Mouse (Mus musculus) testis, postnatal 10 days (tissue): ENCODE measurements at regions not wholly inside any gene's neighbourhood (a gene's known extent, or its start where the extent isn't known, plus 50 kb on each side); places are given as distances from the start of the nearest gene placed in this dataset.

ENCODE experiments used
- DNase-seq: peaks from one replicate; pipeline ENCODE4 v3.0.0; 2021; ENCODE audit warnings: low spot score

- DNase-seq, result no peak
Measured at GRCm38 (mm10) chr19:15851622-15852021, 95.5 kb downstream of the Psat1 start.

GRCm38 (mm10) chr19:15850722-15851121, 96.4 kb downstream of the Psat1 start:
- no peak for DNase-seq

- DNase-seq, result no peak
Measured at GRCm38 (mm10) chr19:15849235-15849634, 97.9 kb downstream of the Psat1 start.

DNA sequence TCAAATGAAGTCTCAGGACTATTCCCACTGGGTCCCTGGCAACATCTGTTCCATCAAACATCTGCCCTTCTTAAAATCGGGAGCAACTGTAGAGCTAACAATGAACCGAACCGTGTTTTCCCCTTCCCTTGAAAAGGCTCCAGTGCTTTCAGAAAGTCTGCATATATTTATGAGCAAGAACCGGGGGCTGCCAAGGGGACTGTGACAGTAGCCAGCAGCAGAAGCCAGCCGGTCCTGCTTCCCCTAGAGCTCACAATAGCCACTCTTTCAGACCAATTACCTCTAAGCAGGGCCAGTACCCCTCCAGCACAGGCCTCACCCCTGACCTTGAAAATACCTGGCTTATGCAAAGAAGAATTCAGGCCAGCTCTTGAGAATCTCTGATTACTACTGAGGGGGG, 108.8 kb downstream of the Psat1 start:
- DNase-seq, result no peak

DNA sequence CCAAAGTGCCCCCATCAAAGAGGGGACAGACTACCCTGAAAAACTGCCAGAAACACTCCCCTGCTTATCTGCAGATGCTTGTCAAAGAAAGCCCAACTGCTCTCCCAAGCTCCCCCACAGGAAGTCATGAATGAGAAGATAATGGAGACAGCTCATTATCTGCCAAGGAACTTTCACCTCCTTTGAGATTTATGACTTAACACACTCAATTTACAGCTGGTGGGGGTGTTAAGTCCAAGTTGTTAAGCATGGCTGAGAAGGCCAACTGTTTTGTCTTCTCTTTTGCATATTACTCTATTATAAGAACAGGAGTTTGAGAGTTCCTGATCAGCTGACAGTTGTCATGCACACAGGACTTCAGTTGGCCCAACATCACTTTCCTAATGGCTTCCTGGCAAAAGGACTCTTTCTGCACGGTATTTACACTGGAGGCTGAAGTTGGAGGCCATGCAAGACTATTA, 109.4 kb downstream of the Psat1 start:
- no peak for DNase-seq

- no peak for DNase-seq
Measured at GRCm38 (mm10) chr19:15836956-15837714, 110.0 kb downstream of the Psat1 start.

DNA sequence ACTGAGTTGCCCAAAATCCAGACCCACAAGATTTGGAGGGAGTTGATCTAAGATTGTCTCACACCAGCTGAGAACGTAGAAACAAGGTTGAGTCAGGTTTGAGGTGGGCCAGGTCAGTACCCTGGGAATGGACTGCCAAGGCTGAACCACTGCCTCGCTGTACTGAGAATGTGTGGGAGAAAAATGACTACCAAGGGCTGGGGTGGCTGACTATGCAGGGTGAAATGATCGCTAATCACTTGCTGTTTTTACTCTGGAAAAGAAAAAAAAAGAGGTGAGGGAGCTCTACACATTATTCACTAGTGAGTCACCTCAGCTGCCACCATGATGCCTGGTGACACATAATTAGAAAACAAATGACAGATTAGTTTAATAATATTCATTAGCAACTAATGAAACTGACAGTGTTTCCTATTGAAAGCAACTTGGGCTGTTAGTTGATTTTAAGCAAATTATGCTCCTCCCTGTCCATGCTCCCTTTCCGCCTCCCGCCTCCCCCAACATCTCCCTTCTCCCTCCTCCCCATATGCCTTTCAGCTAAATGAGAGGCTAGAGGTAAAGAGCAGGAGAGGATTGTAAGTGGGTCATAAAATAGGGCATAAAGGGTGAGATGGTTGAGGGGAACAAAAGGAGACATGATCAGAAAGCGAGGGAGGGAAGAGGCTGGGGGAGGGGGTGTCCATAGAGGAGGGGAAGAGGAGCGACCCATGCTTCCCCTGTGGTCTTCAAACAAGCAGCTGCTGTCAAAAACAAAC, 110.8 kb downstream of the Psat1 start:
- DNase-seq, result no peak

DNA sequence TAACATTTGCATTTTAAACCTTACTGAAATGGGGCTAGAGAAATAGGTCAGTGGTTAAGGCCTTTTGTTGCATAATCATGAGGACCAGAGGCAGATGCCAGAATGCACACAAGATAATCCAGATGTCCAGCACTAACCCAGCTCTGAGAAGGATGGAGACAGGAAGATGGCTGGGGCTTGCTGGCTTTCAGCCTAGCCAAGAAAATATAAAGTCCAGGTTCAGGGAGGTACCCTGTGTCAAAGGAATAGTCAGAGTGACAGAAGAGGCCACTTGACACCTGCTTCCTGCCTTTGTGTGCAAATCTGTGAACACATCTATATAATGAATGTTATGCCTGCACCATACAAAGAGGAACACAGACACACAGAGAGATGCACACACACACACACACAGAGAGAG, 116.8 kb downstream of the Psat1 start:
- no peak for DNase-seq

GRCm38 (mm10) chr19:15829158-15829557, 118.0 kb downstream of the Psat1 start:
- DNase-seq, result no peak

DNA sequence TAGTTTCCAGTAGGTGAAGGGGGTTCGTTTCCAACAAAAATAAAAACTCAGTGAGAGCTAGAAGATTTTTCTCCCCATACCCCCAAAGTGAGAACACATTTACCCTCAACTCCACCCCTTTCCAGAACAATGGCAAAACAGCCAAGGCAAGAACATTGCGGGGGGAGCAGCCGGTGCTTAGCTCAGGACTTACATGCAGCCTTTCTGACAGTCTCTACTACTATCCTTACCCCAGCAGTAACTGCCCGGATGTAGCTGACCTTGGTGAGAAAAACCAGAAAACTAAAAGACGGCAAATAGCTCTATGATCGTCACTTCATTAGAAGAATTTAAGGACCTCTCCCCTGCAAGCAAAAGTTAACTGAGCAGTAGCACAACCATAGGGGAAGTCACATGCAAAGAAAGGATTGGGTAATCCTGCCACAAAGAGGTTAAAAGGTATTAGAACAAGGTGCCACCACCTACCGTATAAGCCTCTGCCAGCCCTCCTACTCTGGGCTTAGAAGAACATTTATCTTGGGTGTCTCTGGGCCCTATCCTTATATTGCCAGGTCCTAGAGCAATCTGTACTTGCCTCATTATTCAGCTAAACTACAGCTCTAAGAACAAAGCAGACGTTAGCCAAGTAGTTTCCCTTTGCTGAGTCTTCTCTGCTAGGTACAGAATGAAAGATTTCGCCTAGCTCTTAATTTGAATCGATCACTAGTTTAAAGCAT, 119.0 kb downstream of the Psat1 start:
- no peak for DNase-seq

GRCm38 (mm10) chr19:15827120-15827989, 119.8 kb downstream of the Psat1 start:
- no peak for DNase-seq

GRCm38 (mm10) chr19:15823688-15824371, 123.3 kb downstream of the Psat1 start:
- DNase-seq, result no peak

DNA sequence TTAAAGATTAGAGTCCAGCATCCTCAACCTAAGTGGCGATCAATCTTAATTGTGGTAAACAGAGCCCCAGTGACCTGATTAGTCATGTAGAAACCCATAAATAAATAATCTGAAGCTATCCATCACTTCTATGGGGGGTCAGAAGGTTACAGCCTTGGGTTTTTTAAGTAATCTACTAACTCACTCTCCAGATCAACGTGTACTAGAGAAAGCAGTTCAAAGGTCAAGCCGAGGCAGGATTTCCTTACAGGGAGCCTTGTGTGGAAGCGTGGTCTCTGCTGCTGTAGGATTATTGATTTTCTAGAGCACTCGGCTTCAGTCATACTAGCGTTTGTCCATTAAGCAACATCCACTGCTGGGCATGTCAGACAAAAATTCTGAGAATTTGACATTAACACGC, 127.1 kb downstream of the Psat1 start:
- DNase-seq, result no peak

DNA sequence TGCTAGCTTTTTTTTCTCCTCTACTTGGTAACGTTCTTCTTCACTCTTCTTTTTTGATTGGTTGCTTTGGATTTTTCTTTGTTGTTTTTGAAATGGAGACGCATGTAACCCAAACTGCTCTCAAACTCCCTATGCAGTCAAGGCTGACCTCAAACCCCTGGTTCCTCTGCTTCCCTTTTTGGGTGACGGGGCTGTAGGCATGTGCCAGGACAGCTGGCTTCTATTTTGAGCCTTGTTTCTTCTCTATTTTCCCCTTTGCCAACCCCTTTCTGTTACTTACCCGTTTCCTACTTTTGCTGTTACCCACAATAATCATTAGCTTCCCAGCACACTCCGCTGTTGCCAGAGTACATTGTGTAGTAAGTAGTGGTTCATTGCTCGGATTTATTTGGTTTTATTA, 132.0 kb downstream of the Psat1 start:
- no peak for DNase-seq

GRCm38 (mm10) chr19:15809008-15809407, 138.1 kb downstream of the Psat1 start:
- DNase-seq, result no peak

DNA sequence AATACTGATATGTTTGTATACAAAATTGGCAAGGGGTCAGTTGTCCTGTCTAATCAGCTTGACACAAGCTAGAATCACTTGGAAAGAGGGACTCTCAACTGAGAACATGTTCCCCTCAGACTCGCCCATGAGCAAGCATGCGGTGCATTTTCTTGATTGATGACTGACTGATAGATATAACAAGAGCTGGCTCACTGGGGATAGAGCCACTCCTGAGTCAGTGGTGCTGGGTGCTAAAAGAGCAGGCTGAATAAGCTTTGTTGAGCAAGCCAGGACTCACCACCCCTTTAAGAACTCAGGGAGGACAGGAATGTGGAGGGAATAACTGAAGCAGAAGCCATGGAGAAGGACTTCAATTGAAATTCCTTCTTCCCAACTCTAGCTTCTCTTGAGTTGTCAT, 139.5 kb downstream of the Psat1 start:
- DNase-seq, result no peak

DNA sequence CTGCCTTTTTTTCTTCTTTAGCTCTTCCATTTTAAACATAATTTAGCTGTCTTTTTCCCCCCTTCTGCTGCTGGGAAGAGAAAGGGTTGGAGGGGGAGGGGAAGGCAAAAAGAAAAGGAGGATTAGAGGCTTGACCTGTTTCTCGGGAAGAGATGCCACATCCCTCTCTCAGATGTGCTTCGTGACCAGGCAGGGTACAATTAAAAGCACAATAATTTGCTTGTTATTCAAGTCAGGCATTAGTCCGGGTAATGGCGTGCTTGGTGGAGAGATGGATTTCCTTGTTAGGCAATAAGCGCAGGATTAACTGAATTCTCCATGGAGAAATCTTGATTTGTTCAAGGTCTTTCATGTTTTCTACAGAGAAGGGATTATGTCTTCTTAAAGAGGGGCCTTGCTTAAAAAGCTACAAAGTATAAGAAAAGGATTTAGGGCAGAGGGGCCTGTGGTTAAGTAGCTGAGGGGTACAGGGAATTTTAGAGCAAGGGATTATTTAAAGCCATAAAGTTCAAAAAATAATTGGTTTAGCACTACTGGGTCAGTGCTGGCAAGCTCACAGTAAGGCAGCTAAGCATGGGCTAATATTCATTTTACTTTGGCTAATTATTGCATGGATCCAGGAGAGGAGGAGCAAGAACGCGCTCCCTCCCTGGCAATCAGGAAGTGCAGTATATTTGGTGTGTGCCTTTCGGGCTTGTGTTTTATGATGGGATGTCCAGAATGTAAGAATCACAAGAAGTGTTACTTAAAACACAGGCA, 143.8 kb downstream of the Psat1 start:
- DNase-seq, result no peak

- no peak for DNase-seq
Measured at GRCm38 (mm10) chr19:15802641-15803040, 144.5 kb downstream of the Psat1 start.

- DNase-seq, result peak; percentile 75
Measured at GRCm38 (mm10) chr19:15801811-15802486, 145.2 kb downstream of the Psat1 start.
